Mouse (Mus musculus) liver, postnatal 0 days (tissue): Measurements from ENCODE around the gene Rps6kc1.

Experiments
- CTCF ChIP-seq: sonication (generic); IDR thresholded peaks from 2 replicates; pipeline ENCODE4 v1.5.1; 2016; ENCODE audit warnings: antibody characterized with exemption, low read depth
- EP300 ChIP-seq: IDR thresholded peaks from 2 replicates; pipeline ENCODE4 v1.6.1; 2016; ENCODE audit warnings: antibody characterized with exemption, low read depth, mild to moderate bottlenecking

DNA sequence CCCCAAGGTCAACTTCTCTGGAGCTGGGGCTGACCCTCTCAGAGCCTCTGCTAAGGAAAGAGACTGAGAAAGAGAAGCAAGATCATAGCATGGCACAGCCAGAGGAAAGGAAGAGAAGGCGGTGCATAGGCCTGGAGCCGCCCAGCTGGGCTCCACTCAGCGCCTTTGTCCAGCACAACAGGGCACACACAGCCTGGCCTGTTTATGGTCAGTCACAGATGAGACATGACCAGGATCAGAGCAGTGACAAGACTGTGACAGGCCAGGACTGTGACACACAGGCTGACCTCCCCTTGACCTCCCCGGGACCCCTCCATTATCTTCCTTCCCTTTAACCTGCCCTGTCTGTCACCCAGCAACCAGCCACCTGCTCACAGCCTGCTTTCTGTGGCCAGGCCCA is 249.8 kb downstream of the Rps6kc1 start:
- TF ChIP-seq CTCF, result no peak
- TF ChIP-seq EP300, result no peak
